Mouse (Mus musculus) liver, embryonic 11.5 days (tissue): ENCODE results near the gene Tmem131. TPM values are rescaled to one million over a fixed set of nuclear protein-coding genes. Genes with fewer than 3 reads are reported as not detected.

Source experiments
- polyA plus RNA-seq: library from polyadenylated mRNA; unstranded; fragments of >200 nt; fragmentation: Nextera tagmentation; extraction: Ambion mirVana; gene quantifications from 2 replicates; pipeline ENCODE4 v1.2.1, GENCODE M21; 2014

Gene Tmem131
- polyA plus RNA-seq, 1 experiment from 2014 or later: 19.1 TPM

Other genes with a start within 250 kb of the Tmem131 start
- gene 4933424G06Rik, start 233.5 kb downstream of the Tmem131 start, polyA plus RNA-seq: not detected in 2 replicates
- gene Actr1b, start 229.2 kb downstream of the Tmem131 start, polyA plus RNA-seq: 74.1 and 81.0 TPM in 2 replicates
- 0.16 and 0.19 TPM in 2 replicates for gene Zap70, start 181.9 kb downstream of the Tmem131 start, polyA plus RNA-seq
- not detected in 2 replicates for gene Vwa3b, start 82.9 kb upstream of the Tmem131 start, polyA plus RNA-seq